Mouse (Mus musculus): ENCODE measurements around the gene Gart.

DNA sequence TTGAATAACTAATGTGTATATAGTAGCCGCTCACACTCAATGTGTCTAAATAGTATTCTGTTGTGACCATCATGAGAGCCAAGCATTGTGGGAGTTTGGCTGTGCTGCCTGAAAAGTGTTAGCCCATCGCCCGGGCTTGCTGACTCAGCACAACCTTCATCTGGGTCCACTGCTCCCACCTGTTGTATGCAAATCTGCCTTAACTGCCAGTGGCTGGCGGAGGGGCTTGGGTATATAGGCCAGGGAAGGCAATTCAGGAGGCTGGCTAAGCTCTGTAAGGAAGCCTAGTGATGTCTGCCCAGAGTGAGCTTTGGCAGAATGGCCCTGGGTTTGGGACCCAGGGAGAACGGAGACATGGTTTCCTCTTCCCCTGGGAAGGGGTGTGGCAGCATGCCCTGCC is 26.6 kb downstream of the Gart start:
- TF ChIP-seq GATA1 (IDR thresholded peaks at IDR 0.05; ENCODE audit: borderline replicate concordance, low read length) (no peak), FLI1 (IDR thresholded peaks at IDR 0.05; ENCODE audit: low read length) (no peak)
